Mouse (Mus musculus) cerebellum, adult 2 months (tissue): ENCODE results near the gene Slc25a16. TPM values are rescaled to one million over a fixed set of nuclear protein-coding genes. Genes with fewer than 3 reads are reported as not detected.

ENCODE experiments used
- DNase-seq, 2 experiments: peaks; one replicate each; pipeline ENCODE4 v3.0.0; 2021
- H3K27ac ChIP-seq: fragments of 200-500 bp; 2 replicates; pipeline ENCODE4 v1.5.1; 2012; ENCODE audit warnings: low read length, control low read depth, inconsistent platforms; ENCODE audit not compliant: insufficient read depth
- H3K27me3 ChIP-seq: fragments of 200-500 bp; 2 replicates; pipeline ENCODE4 v1.6.1; 2012; ENCODE audit warnings: inconsistent platforms, mild to moderate bottlenecking, low read length, moderate library complexity; ENCODE audit not compliant: control insufficient read depth, insufficient read depth
- H3K4me1 ChIP-seq: fragments of 200-500 bp; 2 replicates; pipeline ENCODE4 v1.6.1; 2011; ENCODE audit warnings: low read length; ENCODE audit not compliant: control insufficient read depth, insufficient read depth
- H3K4me3 ChIP-seq: fragments of 200-500 bp; replicated peaks from 2 replicates; pipeline ENCODE3; 2011; ENCODE audit warnings: mild to moderate bottlenecking, low read depth, low read length, control low read depth; ENCODE audit not compliant: insufficient read depth
- CTCF ChIP-seq: fragments of 200-500 bp; IDR thresholded peaks from 2 replicates; pipeline ENCODE4 v1.5.1; 2011; ENCODE audit warnings: low read depth, mild to moderate bottlenecking, control low read depth, low read length, moderate library complexity, borderline replicate concordance; ENCODE audit not compliant: insufficient read depth
- POLR2A ChIP-seq: fragments of 200-500 bp; IDR thresholded peaks from 2 replicates; pipeline ENCODE4 v1.6.1; 2011; ENCODE audit warnings: low read length, control low read depth, borderline replicate concordance; ENCODE audit not compliant: insufficient read depth
- WGBS: fragments of 180-500 bp; shearing (Covaris S2); methylation state at CpG from one replicate; pipeline ENCODE4 v1.1.7; 2018; 5-methylcytosine and 5-hydroxymethylcytosine counted together
- polyA plus RNA-seq: library from polyadenylated mRNA; depleted of rRNA; stranded (reverse); fragments of >200 nt; gene quantifications from 2 replicates; pipeline ENCODE4 v1.2.3, GENCODE M21; 2012; rRNA removed

Gene Slc25a16
- polyA plus RNA-seq, result 27.0 and 28.4 TPM in 2 replicates

DNA sequence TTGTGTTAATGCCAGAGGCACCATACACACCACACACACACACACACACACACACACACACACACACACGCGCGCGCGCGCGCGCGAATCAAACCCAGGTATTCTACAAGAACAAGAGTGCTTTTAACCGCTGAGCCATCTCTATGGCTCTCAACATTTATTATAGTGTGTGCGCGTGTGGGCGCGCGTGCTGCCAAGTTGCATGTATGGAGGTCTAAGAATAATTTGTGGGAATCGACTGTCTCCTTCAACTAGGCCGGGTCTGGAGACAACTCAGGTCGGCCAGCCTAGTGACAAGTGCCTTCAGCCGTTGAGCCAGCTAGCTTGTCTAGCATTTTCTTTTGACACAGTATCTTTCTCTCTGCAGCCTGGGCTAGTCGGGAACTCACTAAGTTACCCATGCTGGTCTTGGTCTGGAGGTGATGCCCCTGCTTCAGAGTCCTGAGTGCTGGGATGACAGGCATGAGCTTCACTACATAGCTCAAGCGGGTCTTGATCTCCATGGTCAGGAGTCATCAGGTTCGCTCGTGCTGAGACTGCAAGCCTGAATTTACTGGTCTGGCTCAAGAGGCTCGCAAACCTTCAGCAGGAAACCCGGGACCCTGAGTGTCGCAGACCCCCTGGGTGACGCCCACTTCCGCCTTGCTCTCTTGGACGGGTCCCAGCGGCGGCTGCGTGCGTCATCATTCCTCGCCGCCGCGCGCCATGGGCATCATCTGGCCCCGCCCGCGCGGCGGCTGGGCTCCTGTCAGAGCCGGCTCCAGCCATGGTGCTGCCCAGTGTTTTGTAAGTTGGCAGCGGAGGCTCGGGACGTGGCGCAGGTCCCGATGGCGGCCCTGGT is at the start of gene Slc25a16:
Gene Slc25a16, plus strand, starts transcription at position 709 of the 841 bp plus-strand sequence.
- peak; percentile 93 to 94 for DNase-seq
- Histone ChIP-seq H3K27me3 (no peaks in the 10 kb centered on the region), H3K4me1 (peaks cover 10% of the 10 kb centered on the region), H3K27ac (peak within 1 kb of the TSS; percentile 69), H3K4me3 (peak within 1 kb of the TSS; percentile 99)
- 4% methylated on average over 50 of the region's 50 CpGs for WGBS
- TF ChIP-seq POLR2A (peak; percentile 80; the same call in 1 of the 2 replicates), CTCF (no peak)

DNA sequence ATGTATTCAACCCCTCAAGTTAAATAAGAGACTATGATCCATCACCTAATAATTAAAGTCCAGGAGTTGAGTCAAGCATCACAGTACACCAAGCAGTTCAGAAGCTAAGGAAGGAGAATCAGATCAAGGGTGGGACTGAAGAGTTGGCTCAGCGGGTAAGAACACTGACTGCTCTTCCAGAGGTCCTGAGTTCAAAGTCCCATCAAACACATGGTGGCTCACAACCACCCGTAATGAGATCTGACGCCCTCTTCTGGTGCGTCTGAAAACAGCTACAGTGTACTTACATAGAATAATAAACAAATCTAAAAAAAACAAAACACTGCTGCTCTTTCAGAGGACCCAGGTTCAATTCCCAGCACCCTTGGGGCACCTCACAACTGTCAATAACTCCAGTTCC is 45.6 kb upstream of the Slc25a16 start:
- Histone ChIP-seq H3K27ac (no peak overlapping the region), H3K27me3 (no peaks in the 10 kb centered on the region), H3K4me1 (no peaks in the 10 kb centered on the region), H3K4me3 (no peak overlapping the region)
- no peak for TF ChIP-seq CTCF
- no peak for TF ChIP-seq POLR2A
- 82% methylated on average over 4 of the region's 4 CpGs for WGBS
- no peak for DNase-seq

DNA sequence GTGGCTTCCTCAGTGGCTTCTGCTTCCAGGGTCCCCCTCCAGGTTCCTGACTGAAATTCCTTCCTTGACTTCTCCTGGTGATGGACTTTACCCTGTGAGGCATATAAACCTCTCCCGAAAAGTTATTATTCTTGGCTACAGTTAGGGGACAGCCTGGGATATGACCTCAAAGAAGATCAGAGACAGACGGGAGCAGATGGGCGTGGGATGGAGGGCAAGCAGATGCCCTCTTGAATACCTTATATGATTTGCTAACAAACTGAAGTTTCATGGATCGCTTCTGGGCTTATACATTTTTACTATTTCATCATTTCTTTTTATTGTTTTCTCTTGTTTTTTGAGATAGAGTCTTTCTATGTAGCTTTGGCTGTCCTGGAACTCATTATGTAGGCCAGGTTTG is 44.9 kb upstream of the Slc25a16 start:
- H3K27me3 ChIP-seq, result no peaks in the 10 kb centered on the region
- no peak overlapping the region for H3K4me3 ChIP-seq
- no peaks in the 10 kb centered on the region for H3K4me1 ChIP-seq
- no peak overlapping the region for H3K27ac ChIP-seq
- DNase-seq, result no peak
- TF ChIP-seq CTCF (no peak), POLR2A (no peak)
- 86% methylated on average over 4 of the region's 4 CpGs for WGBS

DNA sequence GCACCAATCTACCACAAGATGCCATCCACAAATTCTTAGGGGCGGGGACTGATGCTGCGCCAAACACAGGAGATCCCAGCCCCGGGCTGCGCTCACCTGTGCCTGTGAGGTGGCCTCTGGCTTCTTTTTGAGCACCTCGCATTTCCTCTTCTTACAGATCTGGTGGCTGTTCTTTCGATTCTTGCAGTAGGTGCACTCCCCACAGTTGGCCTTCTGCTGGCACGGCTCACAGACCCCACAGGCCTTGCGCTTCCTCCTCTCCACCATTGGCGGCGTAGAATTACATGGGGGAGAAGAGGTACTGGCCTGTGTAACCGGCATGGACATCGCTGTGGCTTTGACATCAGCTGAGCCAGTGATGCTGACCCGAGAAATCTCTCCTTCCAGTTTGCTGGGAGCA is 42.4 kb upstream of the Slc25a16 start:
- no peaks in the 10 kb centered on the region for H3K4me1 ChIP-seq
- TF ChIP-seq CTCF, result no peak
- TF ChIP-seq POLR2A, result no peak
- no peak overlapping the region for H3K27ac ChIP-seq
- 92% methylated on average over 13 of the region's 13 CpGs for WGBS
- H3K4me3 ChIP-seq, result no peak overlapping the region
- H3K27me3 ChIP-seq, result no peaks in the 10 kb centered on the region
- no peak for DNase-seq

DNA sequence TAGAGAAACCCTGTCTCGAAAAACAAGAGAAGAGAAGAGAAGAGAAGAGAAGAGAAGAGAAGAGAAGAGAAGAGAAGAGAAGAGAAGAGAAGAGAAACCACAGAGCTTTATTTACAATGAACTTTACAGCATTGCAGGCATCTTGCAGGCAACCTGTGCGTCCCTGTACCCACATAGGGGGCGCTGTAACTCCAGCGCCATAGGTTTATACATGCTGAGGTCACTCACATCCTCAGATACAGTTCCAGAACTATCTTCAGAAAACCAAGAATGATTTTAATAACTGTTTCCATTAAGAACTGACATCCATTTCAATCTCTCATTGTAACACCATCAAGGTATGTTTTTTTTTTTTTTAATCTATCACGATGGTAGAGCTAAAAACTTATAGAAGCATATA is 39.2 kb upstream of the Slc25a16 start:
- DNase-seq, result no peak
- Histone ChIP-seq H3K4me3 (no peak overlapping the region), H3K27ac (no peak overlapping the region), H3K27me3 (no peaks in the 10 kb centered on the region), H3K4me1 (no peaks in the 10 kb centered on the region)
- 46% methylated on average over 5 of the region's 5 CpGs for WGBS
- TF ChIP-seq CTCF, result peak; percentile 41; the same call in 1 of the 2 replicates
- TF ChIP-seq POLR2A, result no peak

DNA sequence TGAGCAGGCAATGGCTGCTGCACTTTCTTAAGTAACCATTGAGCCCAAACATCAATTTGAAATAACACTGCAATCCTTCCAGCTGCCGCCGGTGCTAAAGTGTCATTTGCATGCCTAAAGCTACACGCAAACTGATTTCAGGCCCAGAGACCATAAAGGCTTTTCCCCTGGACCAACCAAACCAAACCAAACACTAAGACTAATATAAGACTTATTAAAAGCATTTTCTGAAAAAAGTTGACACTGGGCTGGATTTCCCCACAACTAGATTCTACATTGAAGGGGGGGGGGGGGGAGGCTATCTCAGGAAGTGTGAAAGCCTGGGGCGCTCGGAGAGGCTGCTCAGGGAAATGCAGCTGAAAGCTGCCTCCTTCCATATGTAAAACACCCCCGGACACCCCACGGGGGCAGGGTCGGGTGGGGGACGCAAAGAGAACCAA is 36.5 kb upstream of the Slc25a16 start:
- WGBS, result 41% methylated on average over 9 of the region's 9 CpGs
- no peak for TF ChIP-seq CTCF
- TF ChIP-seq POLR2A, result no peak
- Histone ChIP-seq H3K4me3 (no peak overlapping the region), H3K4me1 (no peaks in the 10 kb centered on the region), H3K27me3 (no peaks in the 10 kb centered on the region), H3K27ac (no peak overlapping the region)
- no peak for DNase-seq

DNA sequence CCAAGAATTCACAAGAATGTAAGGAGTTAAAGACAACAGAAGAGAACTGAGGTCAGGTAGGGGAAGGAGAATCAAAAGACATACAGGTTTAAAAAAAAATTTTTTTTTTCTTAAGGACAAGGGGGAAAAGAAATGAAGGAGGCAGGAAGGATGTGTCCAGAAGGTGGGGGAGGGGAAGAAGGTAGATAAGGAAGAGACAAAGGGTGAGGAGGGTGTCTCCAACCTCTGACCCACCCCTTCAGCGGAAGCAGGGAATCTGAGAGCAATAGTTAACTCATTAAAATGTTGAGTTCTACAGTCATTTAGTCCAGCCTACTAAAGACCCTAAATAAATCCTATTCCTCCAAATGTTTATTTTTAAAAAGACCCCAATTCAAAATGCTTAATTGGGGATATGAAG is 35.9 kb upstream of the Slc25a16 start:
- no peaks in the 10 kb centered on the region for H3K4me1 ChIP-seq
- TF ChIP-seq POLR2A (no peak), CTCF (no peak)
- 88% methylated on average over 1 of the region's 1 CpGs for WGBS
- no peaks in the 10 kb centered on the region for H3K27me3 ChIP-seq
- no peak overlapping the region for H3K27ac ChIP-seq
- H3K4me3 ChIP-seq, result no peak overlapping the region
- DNase-seq, result no peak

DNA sequence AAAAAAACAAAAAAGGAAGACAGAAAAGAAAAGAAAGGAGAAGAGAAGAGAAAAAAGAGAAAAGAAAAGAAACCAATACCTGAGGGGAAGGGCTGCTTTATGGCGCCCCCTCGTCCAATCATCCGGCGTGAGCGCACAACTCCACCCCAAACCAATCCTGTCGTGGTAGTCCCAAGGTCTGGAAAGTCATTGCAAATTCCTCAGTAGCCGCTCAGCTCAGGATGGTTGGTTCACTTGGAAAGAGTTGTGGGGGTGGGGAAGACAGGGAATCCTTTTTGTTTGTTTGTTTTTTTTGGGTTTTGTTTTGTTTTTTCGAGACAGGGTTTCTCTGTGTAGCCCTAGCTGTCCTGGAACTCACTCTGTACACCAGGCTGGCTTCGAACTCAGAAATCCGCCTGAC is 35.0 kb upstream of the Slc25a16 start:
- no peak for TF ChIP-seq POLR2A
- no peak for TF ChIP-seq CTCF
- H3K27me3 ChIP-seq, result no peaks in the 10 kb centered on the region
- 56% methylated on average over 10 of the region's 10 CpGs for WGBS
- H3K4me3 ChIP-seq, result no peak overlapping the region
- no peaks in the 10 kb centered on the region for H3K4me1 ChIP-seq
- no peak overlapping the region for H3K27ac ChIP-seq
- DNase-seq, result no peak
